Mouse (Mus musculus): ENCODE data around the gene Il6ra. TPM values are rescaled to one million over a fixed set of nuclear protein-coding genes. Genes with fewer than 3 reads are reported as not detected.

Il6ra gene
- polyA plus RNA-seq, 1 experiment, result 0.91 TPM

- no peaks in the 10 kb centered on the region for H3K79me2 ChIP-seq (ENCODE audit: control insufficient read depth, insufficient read depth)
- H3K4me3 ChIP-seq, result no peak overlapping the region
- TF ChIP-seq SRF (IDR thresholded peaks at IDR 0.05; ENCODE audit: control insufficient read depth, insufficient read length, low read depth) (no peak), CEBPB (IDR thresholded peaks at IDR 0.05; ENCODE audit: insufficient read depth, poor library complexity, severe bottlenecking) (peak; percentile 95), MYOD1 (IDR thresholded peaks at IDR 0.05; ENCODE audit: control insufficient read depth in 1 of 3, insufficient read length in 2 of 3, low read depth in 2 of 3) (peak in 2 of 3 experiments; percentile 33 to 59)
- no peak overlapping the region for H3ac ChIP-seq (ENCODE audit: control insufficient read depth, insufficient read length)
- H3K36me3 ChIP-seq (ENCODE audit: control insufficient read depth, insufficient read depth), result no peaks in the 10 kb centered on the region
- H3K27me3 ChIP-seq (ENCODE audit: control insufficient read depth, insufficient read depth, insufficient read length), result no peaks in the 10 kb centered on the region
- peak overlapping the region; percentile 67 for H3K4me2 ChIP-seq (ENCODE audit: low read depth)
These were observed 51.9 kb downstream of the Il6ra start for GRCm38 (mm10) chr3:89861070-89861469.

- Histone ChIP-seq H3K36me3 (ENCODE audit: control insufficient read depth, insufficient read depth) (no peaks in the 10 kb centered on the region), H3K4me3 (no peak overlapping the region), H3K79me2 (ENCODE audit: control insufficient read depth, insufficient read depth) (no peaks in the 10 kb centered on the region), H3ac (ENCODE audit: control insufficient read depth, insufficient read length) (no peak overlapping the region), H3K27me3 (ENCODE audit: control insufficient read depth, insufficient read depth, insufficient read length) (no peaks in the 10 kb centered on the region), H3K4me2 (ENCODE audit: low read depth) (peak overlapping the region; percentile 67)
- TF ChIP-seq USF1 (IDR thresholded peaks at IDR 0.05; ENCODE audit: low read depth), result no peak
- no peak for TF ChIP-seq REST (IDR thresholded peaks at IDR 0.05; ENCODE audit: insufficient read depth, insufficient read length)
- TF ChIP-seq POLR2A (IDR thresholded peaks at IDR 0.05; ENCODE audit: insufficient read length, low read depth), result no peak
- no peak for TF ChIP-seq MAX (IDR thresholded peaks at IDR 0.05; ENCODE audit: low read depth)
- TF ChIP-seq TCF12 (IDR thresholded peaks at IDR 0.05; ENCODE audit: insufficient read depth, poor library complexity, severe bottlenecking), result no peak
- no peak for TF ChIP-seq CEBPB (IDR thresholded peaks at IDR 0.05; ENCODE audit: insufficient read depth, poor library complexity, severe bottlenecking)
- TF ChIP-seq MYOG (IDR thresholded peaks at IDR 0.05; ENCODE audit: control insufficient read depth in 1 of 3, insufficient read depth in 1 of 3, insufficient read length in 2 of 3, low read depth in 2 of 3), result no peak
- no peak for TF ChIP-seq E2F4 (IDR thresholded peaks at IDR 0.05; ENCODE audit: insufficient read depth)
- no peak for TF ChIP-seq MYOD1 (IDR thresholded peaks at IDR 0.05; ENCODE audit: control insufficient read depth in 1 of 3, insufficient read length in 2 of 3, low read depth in 2 of 3)
- no peak for TF ChIP-seq POLR2AphosphoS2 (IDR thresholded peaks at IDR 0.05; ENCODE audit: insufficient read length, low read depth)
- no peak for TF ChIP-seq SRF (IDR thresholded peaks at IDR 0.05; ENCODE audit: control insufficient read depth, insufficient read length, low read depth)
- TF ChIP-seq TCF3 (IDR thresholded peaks at IDR 0.05; ENCODE audit: insufficient read length, low read depth), result no peak
These were observed 52.7 kb downstream of the Il6ra start for GRCm38 (mm10) chr3:89860343-89860742.

GRCm38 (mm10) chr3:89859936-89860335 lies 53.1 kb downstream of the Il6ra start:
- H3K4me3 ChIP-seq, result no peak overlapping the region
- H3K27me3 ChIP-seq (ENCODE audit: control insufficient read depth, insufficient read depth, insufficient read length), result no peaks in the 10 kb centered on the region
- H3K36me3 ChIP-seq (ENCODE audit: control insufficient read depth, insufficient read depth), result no peaks in the 10 kb centered on the region
- TF ChIP-seq MYOG (IDR thresholded peaks at IDR 0.05; ENCODE audit: control insufficient read depth in 1 of 3, insufficient read depth in 1 of 3, insufficient read length in 2 of 3, low read depth in 2 of 3) (no peak), POLR2A (IDR thresholded peaks at IDR 0.05; ENCODE audit: insufficient read length, low read depth) (no peak), POLR2AphosphoS2 (IDR thresholded peaks at IDR 0.05; ENCODE audit: insufficient read length, low read depth) (no peak), TCF12 (IDR thresholded peaks at IDR 0.05; ENCODE audit: insufficient read depth, poor library complexity, severe bottlenecking) (no peak), CEBPB (IDR thresholded peaks at IDR 0.05; ENCODE audit: insufficient read depth, poor library complexity, severe bottlenecking) (no peak), MYOD1 (IDR thresholded peaks at IDR 0.05; ENCODE audit: control insufficient read depth in 1 of 3, insufficient read length in 2 of 3, low read depth in 2 of 3) (no peak), USF1 (IDR thresholded peaks at IDR 0.05; ENCODE audit: low read depth) (no peak), E2F4 (IDR thresholded peaks at IDR 0.05; ENCODE audit: insufficient read depth) (no peak), REST (IDR thresholded peaks at IDR 0.05; ENCODE audit: insufficient read depth, insufficient read length) (no peak), TCF3 (IDR thresholded peaks at IDR 0.05; ENCODE audit: insufficient read length, low read depth) (no peak), MAX (IDR thresholded peaks at IDR 0.05; ENCODE audit: low read depth) (no peak), SRF (IDR thresholded peaks at IDR 0.05; ENCODE audit: control insufficient read depth, insufficient read length, low read depth) (no peak)
- no peak overlapping the region for H3K4me2 ChIP-seq (ENCODE audit: low read depth)
- H3K79me2 ChIP-seq (ENCODE audit: control insufficient read depth, insufficient read depth), result no peaks in the 10 kb centered on the region
- no peak overlapping the region for H3ac ChIP-seq (ENCODE audit: control insufficient read depth, insufficient read length)

GRCm38 (mm10) chr3:89858888-89859287 lies 54.1 kb downstream of the Il6ra start:
- no peaks in the 10 kb centered on the region for H3K79me2 ChIP-seq (ENCODE audit: control insufficient read depth, insufficient read depth)
- no peaks in the 10 kb centered on the region for H3K27me3 ChIP-seq (ENCODE audit: control insufficient read depth, insufficient read depth, insufficient read length)
- H3K4me3 ChIP-seq, result no peak overlapping the region
- no peak overlapping the region for H3K4me2 ChIP-seq (ENCODE audit: low read depth)
- no peak for TF ChIP-seq POLR2AphosphoS2 (IDR thresholded peaks at IDR 0.05; ENCODE audit: insufficient read length, low read depth)
- no peak for TF ChIP-seq MYOG (IDR thresholded peaks at IDR 0.05; ENCODE audit: control insufficient read depth in 1 of 3, insufficient read depth in 1 of 3, insufficient read length in 2 of 3, low read depth in 2 of 3)
- no peak for TF ChIP-seq REST (IDR thresholded peaks at IDR 0.05; ENCODE audit: insufficient read depth, insufficient read length)
- TF ChIP-seq POLR2A (IDR thresholded peaks at IDR 0.05; ENCODE audit: insufficient read length, low read depth), result no peak
- TF ChIP-seq MAX (IDR thresholded peaks at IDR 0.05; ENCODE audit: low read depth), result no peak
- TF ChIP-seq USF1 (IDR thresholded peaks at IDR 0.05; ENCODE audit: low read depth), result no peak
- TF ChIP-seq E2F4 (IDR thresholded peaks at IDR 0.05; ENCODE audit: insufficient read depth), result no peak
- no peak for TF ChIP-seq TCF3 (IDR thresholded peaks at IDR 0.05; ENCODE audit: insufficient read length, low read depth)
- H3ac ChIP-seq (ENCODE audit: control insufficient read depth, insufficient read length), result no peak overlapping the region
- no peaks in the 10 kb centered on the region for H3K36me3 ChIP-seq (ENCODE audit: control insufficient read depth, insufficient read depth)

GRCm38 (mm10) chr3:89858123-89858522 lies 54.9 kb downstream of the Il6ra start:
- TF ChIP-seq SRF (IDR thresholded peaks at IDR 0.05; ENCODE audit: control insufficient read depth, insufficient read length, low read depth), result no peak
- TF ChIP-seq TCF3 (IDR thresholded peaks at IDR 0.05; ENCODE audit: insufficient read length, low read depth), result no peak
- H3K79me2 ChIP-seq (ENCODE audit: control insufficient read depth, insufficient read depth), result no peaks in the 10 kb centered on the region

More at GRCm38 (mm10) chr3:89858123-89858522, 54.9 kb downstream of the Il6ra start:
- H3K27me3 ChIP-seq (ENCODE audit: control insufficient read depth, insufficient read depth, insufficient read length), result no peaks in the 10 kb centered on the region
- no peaks in the 10 kb centered on the region for H3K36me3 ChIP-seq (ENCODE audit: control insufficient read depth, insufficient read depth)
- no peak overlapping the region for H3ac ChIP-seq (ENCODE audit: control insufficient read depth, insufficient read length)
- no peak overlapping the region for H3K4me2 ChIP-seq (ENCODE audit: low read depth)
- no peak overlapping the region for H3K4me3 ChIP-seq
